Mouse (Mus musculus) neural tube, embryonic 14.5 days (tissue): Measurements from ENCODE around the gene Sorcs1. TPM values are rescaled to one million over a fixed set of nuclear protein-coding genes. Genes with fewer than 3 reads are reported as not detected.

Experiments used
- ATAC-seq: fragments of 200-750 bp; cut with Nextera tagmentation; 2 replicates; pipeline ENCODE4 v1.8.0; 2017; ENCODE audit warnings: low read depth, mild to moderate bottlenecking, moderate TSS enrichment, moderate library complexity
- H3K27ac ChIP-seq: fragments of 300-500 bp; sonication (generic); 2 replicates; pipeline ENCODE4 v1.5.1; 2014; ENCODE audit warnings: low read depth, mild to moderate bottlenecking, control low read depth, low read length, moderate library complexity, mixed read lengths
- H3K27me3 ChIP-seq: fragments of 300-500 bp; sonication (generic); 2 replicates; pipeline ENCODE4 v1.6.1; 2014; ENCODE audit warnings: low read length; ENCODE audit not compliant: control insufficient read depth, insufficient read depth
- H3K36me3 ChIP-seq: fragments of 300-500 bp; sonication (generic); 2 replicates; pipeline ENCODE4 v1.6.1; 2014; ENCODE audit warnings: low read length, mixed read lengths; ENCODE audit not compliant: control insufficient read depth, insufficient read depth
- H3K4me1 ChIP-seq: fragments of 300-500 bp; sonication (generic); 2 replicates; pipeline ENCODE4 v1.6.1; 2014; ENCODE audit warnings: low read length; ENCODE audit not compliant: control insufficient read depth, insufficient read depth
- H3K4me2 ChIP-seq: fragments of 300-500 bp; sonication (generic); 2 replicates; pipeline ENCODE4 v1.6.1; 2014; ENCODE audit warnings: mild to moderate bottlenecking, low read depth, low read length, control low read depth
- H3K4me3 ChIP-seq: fragments of 300-500 bp; sonication (generic); 2 replicates; pipeline ENCODE4 v1.5.1; 2014; ENCODE audit warnings: low read depth, low read length, control low read depth, mixed read lengths
- H3K9ac ChIP-seq: fragments of 300-500 bp; sonication (generic); replicated peaks from 2 replicates; pipeline ENCODE4 v1.6.1; 2014; ENCODE audit warnings: low read depth, mild to moderate bottlenecking, control low read depth, low read length, mixed read lengths
- H3K9me3 ChIP-seq: fragments of 300-500 bp; sonication (generic); 2 replicates; pipeline ENCODE4 v1.6.1; 2016; ENCODE audit warnings: low read length; ENCODE audit not compliant: control insufficient read depth
- WGBS: fragments of 180-500 bp; shearing (Covaris S2); extraction: QIAGEN DNeasy Blood & Tissue Kit; methylation state at CpG from one replicate; pipeline ENCODE4 v1.1.7; 2014; 5-methylcytosine and 5-hydroxymethylcytosine counted together
- polyA plus RNA-seq: library from polyadenylated mRNA; unstranded; fragments of >200 nt; fragmentation: Nextera tagmentation; extraction: Ambion mirVana; gene quantifications from 2 replicates; pipeline ENCODE4 v1.2.1, GENCODE M21; 2014

Gene Sorcs1
- polyA plus RNA-seq, 1 experiment from 2014 or later: 17.9 TPM

- ATAC-seq: no peak
Measured at GRCm38 (mm10) chr19:50515059-50515673, 163.3 kb downstream of the Sorcs1 start.

GRCm38 (mm10) chr19:50514309-50514830 lies 164.1 kb downstream of the Sorcs1 start:
- ATAC-seq: no peak
- Histone ChIP-seq H3K4me2 (peak overlapping the region; percentile 35; the same call in 1 of the 2 replicates), H3K27ac (no peak overlapping the region)

More at GRCm38 (mm10) chr19:50515059-50515673, 163.3 kb downstream of the Sorcs1 start:
- Histone ChIP-seq H3K27me3 (no peaks in the 10 kb centered on the region), H3K9me3 (no peaks in the 10 kb centered on the region), H3K4me1 (peaks cover 15% of the 10 kb centered on the region), H3K36me3 (no peaks in the 10 kb centered on the region), H3K9ac (peak overlapping the region; percentile 25; the same call in 1 of the 2 replicates), H3K27ac (no peak overlapping the region), H3K4me3 (no peak overlapping the region), H3K4me2 (peak overlapping the region; percentile 35; the same call in 1 of the 2 replicates)
- WGBS: 34% methylated on average over 10 of the region's 10 CpGs

GRCm38 (mm10) chr19:50502816-50503215 lies 175.6 kb downstream of the Sorcs1 start:
- Histone ChIP-seq H3K36me3 (no peaks in the 10 kb centered on the region), H3K27ac (no peak overlapping the region), H3K4me3 (no peak overlapping the region), H3K4me1 (no peaks in the 10 kb centered on the region), H3K9me3 (no peaks in the 10 kb centered on the region), H3K9ac (no peak overlapping the region), H3K4me2 (no peak overlapping the region), H3K27me3 (no peaks in the 10 kb centered on the region)
- 89% methylated on average over 1 of the region's 1 CpGs for WGBS
- ATAC-seq: no peak

More at GRCm38 (mm10) chr19:50514309-50514830, 164.1 kb downstream of the Sorcs1 start:
- H3K27me3 ChIP-seq: no peaks in the 10 kb centered on the region
- H3K36me3 ChIP-seq: no peaks in the 10 kb centered on the region
- no peaks in the 10 kb centered on the region for H3K9me3 ChIP-seq
- no peak overlapping the region for H3K4me3 ChIP-seq
- no peak overlapping the region for H3K9ac ChIP-seq
- H3K4me1 ChIP-seq: peaks cover 15% of the 10 kb centered on the region
- WGBS: 43% methylated on average over 8 of the region's 8 CpGs

- Histone ChIP-seq H3K4me2 (no peak overlapping the region), H3K4me3 (no peak overlapping the region), H3K27me3 (no peaks in the 10 kb centered on the region), H3K9ac (no peak overlapping the region), H3K36me3 (no peaks in the 10 kb centered on the region), H3K4me1 (peaks cover 3% of the 10 kb centered on the region; the same call in 1 of the 2 replicates), H3K27ac (no peak overlapping the region), H3K9me3 (no peaks in the 10 kb centered on the region)
- ATAC-seq: no peak
- WGBS: 77% methylated on average over 3 of the region's 3 CpGs
Measured at GRCm38 (mm10) chr19:50491121-50491520, 187.3 kb downstream of the Sorcs1 start.

- Histone ChIP-seq H3K27me3 (no peaks in the 10 kb centered on the region), H3K9ac (no peak overlapping the region), H3K27ac (no peak overlapping the region), H3K9me3 (no peaks in the 10 kb centered on the region), H3K36me3 (no peaks in the 10 kb centered on the region), H3K4me1 (peaks cover 3% of the 10 kb centered on the region; the same call in 1 of the 2 replicates), H3K4me2 (no peak overlapping the region), H3K4me3 (no peak overlapping the region)
- WGBS: 44% methylated on average over 2 of the region's 2 CpGs
- ATAC-seq: 0 out of 2 replicates have a peak, but pooled peaks have one; percentile 38
Measured at GRCm38 (mm10) chr19:50490721-50491120, 187.7 kb downstream of the Sorcs1 start.

GRCm38 (mm10) chr19:50489786-50490185 lies 188.7 kb downstream of the Sorcs1 start:
- H3K27ac ChIP-seq: 0 out of 2 replicates have a peak overlapping the region, but pooled peaks have one; percentile 10
- H3K4me2 ChIP-seq: no peak overlapping the region
- no peaks in the 10 kb centered on the region for H3K27me3 ChIP-seq
- H3K9ac ChIP-seq: no peak overlapping the region
- no peaks in the 10 kb centered on the region for H3K9me3 ChIP-seq
- peaks cover 3% of the 10 kb centered on the region; the same call in 1 of the 2 replicates for H3K4me1 ChIP-seq
- ATAC-seq: no peak
- no peak overlapping the region for H3K4me3 ChIP-seq
- H3K36me3 ChIP-seq: no peaks in the 10 kb centered on the region
- 82% methylated on average over 3 of the region's 3 CpGs for WGBS

- no peaks in the 10 kb centered on the region for H3K27me3 ChIP-seq
Measured at GRCm38 (mm10) chr19:50488421-50488820, 190.0 kb downstream of the Sorcs1 start.

GRCm38 (mm10) chr19:50487768-50488167 lies 190.7 kb downstream of the Sorcs1 start:
- H3K9ac ChIP-seq: no peak overlapping the region
- no peaks in the 10 kb centered on the region for H3K36me3 ChIP-seq
- H3K4me2 ChIP-seq: peak overlapping the region; percentile 4; the same call in 1 of the 2 replicates
- no peaks in the 10 kb centered on the region for H3K9me3 ChIP-seq
- ATAC-seq: peak; percentile 86
- peaks cover 3% of the 10 kb centered on the region; the same call in 1 of the 2 replicates for H3K4me1 ChIP-seq
- 18% methylated on average over 11 of the region's 11 CpGs for WGBS
- H3K27ac ChIP-seq: no peak overlapping the region
- H3K4me3 ChIP-seq: no peak overlapping the region
- no peaks in the 10 kb centered on the region for H3K27me3 ChIP-seq

More at GRCm38 (mm10) chr19:50488421-50488820, 190.0 kb downstream of the Sorcs1 start:
- H3K4me3 ChIP-seq: no peak overlapping the region
- ATAC-seq: no peak
- H3K9me3 ChIP-seq: no peaks in the 10 kb centered on the region
- H3K9ac ChIP-seq: no peak overlapping the region
- WGBS: 42% methylated on average over 6 of the region's 6 CpGs
- H3K4me1 ChIP-seq: peaks cover 3% of the 10 kb centered on the region; the same call in 1 of the 2 replicates
- no peak overlapping the region; the same call in 1 of the 2 replicates for H3K4me2 ChIP-seq
- H3K27ac ChIP-seq: no peak overlapping the region
- no peaks in the 10 kb centered on the region for H3K36me3 ChIP-seq

GRCm38 (mm10) chr19:50486345-50486744 lies 192.1 kb downstream of the Sorcs1 start:
- H3K4me1 ChIP-seq: peaks cover 3% of the 10 kb centered on the region; the same call in 1 of the 2 replicates
- ATAC-seq: no peak
- 88% methylated on average over 5 of the region's 5 CpGs for WGBS

More at GRCm38 (mm10) chr19:50486345-50486744, 192.1 kb downstream of the Sorcs1 start:
- H3K4me3 ChIP-seq: no peak overlapping the region
- no peaks in the 10 kb centered on the region for H3K36me3 ChIP-seq
- no peak overlapping the region for H3K9ac ChIP-seq
- no peak overlapping the region for H3K4me2 ChIP-seq
- no peaks in the 10 kb centered on the region for H3K9me3 ChIP-seq
- H3K27ac ChIP-seq: no peak overlapping the region
- no peaks in the 10 kb centered on the region for H3K27me3 ChIP-seq
